Mouse (Mus musculus) lung, postnatal 0 days (tissue): ENCODE measurements around the gene Ypel2.

ENCODE experiments used
- CTCF ChIP-seq: IDR thresholded peaks from 2 replicates; pipeline ENCODE4 v1.5.1; 2016; ENCODE audit warnings: antibody characterized with exemption, mild to moderate bottlenecking
- EP300 ChIP-seq: IDR thresholded peaks from 2 replicates; pipeline ENCODE4 v1.6.1; 2016; ENCODE audit warnings: antibody characterized with exemption, mild to moderate bottlenecking, control low read depth

DNA sequence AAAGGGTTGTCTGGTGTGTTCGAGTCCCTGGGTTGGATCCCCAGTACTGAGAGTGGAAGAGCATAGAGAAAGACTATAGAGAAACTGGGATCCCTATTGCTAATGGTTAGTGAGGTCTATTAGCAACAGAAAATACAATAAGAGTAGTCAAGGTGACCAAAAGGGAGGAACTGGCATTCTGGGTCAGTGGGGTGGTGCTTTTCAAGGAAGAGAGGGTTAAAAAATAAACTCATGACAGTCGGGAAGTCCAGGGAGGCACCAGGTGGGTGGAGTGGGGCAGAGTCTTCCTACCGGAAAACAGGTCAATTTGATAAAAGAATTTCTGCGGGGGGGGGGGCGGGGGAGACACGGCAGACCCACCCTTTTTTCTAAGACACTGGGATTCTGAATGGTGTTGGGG lies 823 bp upstream of the Ypel2 start:
- TF ChIP-seq CTCF, result no peak
- TF ChIP-seq EP300, result no peak
